Mouse (Mus musculus) lung, embryonic 15.5 days (tissue): ENCODE measurements around the gene Zswim8. TPM values are rescaled to one million over a fixed set of nuclear protein-coding genes. Genes with fewer than 3 reads are reported as not detected.
A peak's percentile ranks its signal among the peaks of the same experiment; 100 is the strongest.

Experiments
- ATAC-seq: fragments of 200-750 bp; cut with Nextera tagmentation; 2 replicates; pipeline ENCODE4 v1.8.0; 2017; ENCODE audit warnings: moderate number of reproducible peaks, borderline replicate concordance; ENCODE audit not compliant: low FRiP score, low TSS enrichment; ENCODE audit errors: extremely low read depth
- H3K27ac ChIP-seq: fragments of 300-500 bp; sonication (generic); 2 replicates; pipeline ENCODE4 v1.5.1; 2015; ENCODE audit warnings: moderate library complexity, mild to moderate bottlenecking, inconsistent platforms
- H3K27me3 ChIP-seq: fragments of 300-500 bp; sonication (generic); 2 replicates; pipeline ENCODE4 v1.6.1; 2015; ENCODE audit warnings: inconsistent platforms
- H3K36me3 ChIP-seq: fragments of 300-500 bp; sonication (generic); 2 replicates; pipeline ENCODE4 v1.6.1; 2015; ENCODE audit warnings: inconsistent platforms
- H3K4me1 ChIP-seq: fragments of 300-500 bp; sonication (generic); 2 replicates; pipeline ENCODE4 v1.6.1; 2015; ENCODE audit warnings: inconsistent platforms
- H3K4me2 ChIP-seq: fragments of 300-500 bp; sonication (generic); 2 replicates; pipeline ENCODE4 v1.6.1; 2015; ENCODE audit warnings: inconsistent platforms, mild to moderate bottlenecking, moderate library complexity
- H3K4me3 ChIP-seq: fragments of 300-500 bp; sonication (generic); 2 replicates; pipeline ENCODE4 v1.5.1; 2015; ENCODE audit warnings: mild to moderate bottlenecking, inconsistent platforms
- H3K9ac ChIP-seq: fragments of 300-500 bp; sonication (generic); 2 replicates; pipeline ENCODE4 v1.6.1; 2015; ENCODE audit warnings: inconsistent platforms
- H3K9me3 ChIP-seq: fragments of 300-500 bp; sonication (generic); 2 replicates; pipeline ENCODE4 v1.6.1; 2016; ENCODE audit warnings: inconsistent platforms
- WGBS: fragments of 180-500 bp; shearing (Covaris S2); methylation state at CpG from one replicate; pipeline ENCODE4 v1.1.7; 2015; 5-methylcytosine and 5-hydroxymethylcytosine counted together
- microRNA-seq: library from miRNA; unstranded; fragments of <30 nt; microRNA quantifications from one replicate; pipeline ENCODE4, GENCODE M21; 2016
- polyA plus RNA-seq: library from polyadenylated mRNA; unstranded; fragments of >200 nt; fragmentation: Nextera tagmentation; extraction: Ambion mirVana; gene quantifications from 2 replicates; pipeline ENCODE4 v1.2.1, GENCODE M21; 2015

Gene Zswim8
- polyA plus RNA-seq, 1 experiment from 2014 or later: 30.7 TPM

DNA sequence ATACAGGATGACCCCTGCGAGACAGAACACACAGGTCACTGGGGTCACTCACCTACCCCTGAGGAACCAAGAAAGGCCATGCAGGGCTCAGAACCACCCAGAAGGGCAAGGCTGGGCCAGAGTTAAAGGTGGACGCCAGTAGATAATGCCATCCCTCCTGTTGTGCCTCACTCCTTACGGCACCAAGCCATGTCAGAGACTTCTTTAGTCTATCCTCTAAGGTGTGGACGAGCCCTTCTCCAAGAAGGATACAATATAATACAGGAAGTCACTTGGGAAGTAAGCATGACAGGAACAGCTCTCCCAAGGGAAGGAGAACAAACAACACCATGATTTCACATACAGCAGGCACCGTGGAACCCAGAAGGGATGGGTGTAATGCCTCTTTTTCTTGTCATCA, 57.6 kb downstream of the Zswim8 start:
- Histone ChIP-seq H3K4me3 (no peak overlapping the region), H3K4me2 (no peak overlapping the region), H3K27me3 (no peaks in the 10 kb centered on the region), H3K27ac (no peak overlapping the region), H3K36me3 (peaks cover 58% of the 10 kb centered on the region), H3K4me1 (peaks cover 11% of the 10 kb centered on the region), H3K9me3 (no peaks in the 10 kb centered on the region), H3K9ac (no peak overlapping the region)
- ATAC-seq: no peak
- 82% methylated on average over 5 of the region's 5 CpGs for WGBS

DNA sequence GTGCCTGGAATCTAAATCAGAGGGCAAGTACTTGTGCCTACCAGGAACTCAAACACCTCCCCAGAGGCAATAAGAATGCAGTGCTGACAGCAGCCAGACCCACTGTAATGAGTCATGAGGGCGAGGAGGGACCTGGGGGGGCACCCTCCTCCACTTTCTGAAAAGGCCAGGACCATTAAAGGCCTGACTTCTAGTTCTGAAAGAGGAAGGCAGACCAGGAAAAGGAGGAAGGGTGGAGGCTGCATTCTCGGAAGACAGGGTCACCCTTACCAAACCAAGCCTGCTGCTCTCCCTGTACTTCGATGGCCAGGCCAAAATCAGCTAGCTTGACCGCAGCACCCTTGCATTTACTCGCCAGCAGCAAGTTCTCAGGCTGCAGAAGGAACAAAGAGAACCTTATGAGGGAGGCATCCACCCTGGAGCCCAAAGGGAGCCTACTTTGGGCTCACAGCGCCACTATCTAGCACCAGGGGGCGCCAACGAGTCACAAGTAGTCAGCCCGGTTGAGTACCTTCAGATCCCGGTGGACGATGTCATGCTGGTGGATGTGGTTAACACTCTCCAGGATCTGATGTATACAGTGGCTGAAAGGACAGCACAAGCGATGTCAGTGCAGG, 58.4 kb downstream of the Zswim8 start:
- Histone ChIP-seq H3K27me3 (no peaks in the 10 kb centered on the region), H3K36me3 (peaks cover 57% of the 10 kb centered on the region), H3K4me3 (no peak overlapping the region), H3K27ac (peak overlapping the region; percentile 16; the same call in 1 of the 2 replicates), H3K4me2 (no peak overlapping the region), H3K4me1 (peaks cover 11% of the 10 kb centered on the region), H3K9ac (no peak overlapping the region), H3K9me3 (no peaks in the 10 kb centered on the region)
- no peak for ATAC-seq
- WGBS: 29% methylated on average over 12 of the region's 12 CpGs

DNA sequence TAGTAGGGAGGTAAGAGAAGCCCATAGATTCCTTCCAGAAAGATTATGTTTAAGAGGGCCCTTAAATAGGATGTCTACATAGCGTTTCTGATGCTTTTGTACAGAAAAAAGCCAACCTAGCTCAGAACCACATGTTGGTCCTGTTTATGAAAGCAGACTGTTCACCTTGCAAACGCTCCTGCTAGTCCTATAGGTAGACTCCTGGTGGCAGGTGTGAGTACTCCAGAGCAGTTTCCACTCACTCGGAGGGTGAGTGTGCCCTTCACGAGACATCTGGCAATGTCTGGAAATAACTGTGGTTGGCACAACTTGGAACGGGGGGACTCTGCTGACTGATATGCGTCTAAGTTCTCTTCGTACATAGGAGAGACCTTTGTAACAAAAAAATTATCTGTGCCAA, 60.6 kb downstream of the Zswim8 start:
- H3K27me3 ChIP-seq: no peaks in the 10 kb centered on the region
- H3K4me3 ChIP-seq: no peak overlapping the region
- H3K27ac ChIP-seq: peak overlapping the region; percentile 82
- no peak overlapping the region for H3K4me2 ChIP-seq
- WGBS: 65% methylated on average over 7 of the region's 7 CpGs
- peaks cover 42% of the 10 kb centered on the region for H3K36me3 ChIP-seq
- peaks cover 20% of the 10 kb centered on the region for H3K4me1 ChIP-seq
- H3K9ac ChIP-seq: no peak overlapping the region
- no peaks in the 10 kb centered on the region for H3K9me3 ChIP-seq
- no peak for ATAC-seq

DNA sequence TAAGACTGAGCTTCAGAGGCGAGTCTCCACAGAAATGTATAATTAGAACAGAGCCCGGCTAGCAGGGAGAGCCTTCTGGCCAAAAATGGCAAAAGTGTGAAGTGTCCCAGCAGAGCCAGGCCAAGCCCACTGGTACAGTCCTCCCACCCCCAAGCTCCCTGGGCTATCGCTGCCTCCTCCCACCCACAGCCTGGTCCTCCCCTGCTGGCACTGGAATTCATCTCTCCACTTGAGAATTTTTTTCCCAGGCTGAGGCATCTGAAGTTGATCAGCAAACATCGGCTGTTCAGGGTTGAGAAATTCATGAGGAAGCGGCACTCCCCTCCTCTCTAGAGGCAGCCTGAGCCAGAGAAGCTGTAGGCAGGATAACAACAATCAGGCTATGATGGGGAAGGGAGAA, 61.2 kb downstream of the Zswim8 start:
- 40% methylated on average over 5 of the region's 5 CpGs for WGBS
- peak; percentile 85 for ATAC-seq
- Histone ChIP-seq H3K27me3 (no peaks in the 10 kb centered on the region), H3K9me3 (no peaks in the 10 kb centered on the region), H3K4me1 (peaks cover 26% of the 10 kb centered on the region), H3K4me3 (no peak overlapping the region), H3K27ac (peak overlapping the region; percentile 82), H3K36me3 (peaks cover 36% of the 10 kb centered on the region), H3K4me2 (no peak overlapping the region), H3K9ac (no peak overlapping the region)

DNA sequence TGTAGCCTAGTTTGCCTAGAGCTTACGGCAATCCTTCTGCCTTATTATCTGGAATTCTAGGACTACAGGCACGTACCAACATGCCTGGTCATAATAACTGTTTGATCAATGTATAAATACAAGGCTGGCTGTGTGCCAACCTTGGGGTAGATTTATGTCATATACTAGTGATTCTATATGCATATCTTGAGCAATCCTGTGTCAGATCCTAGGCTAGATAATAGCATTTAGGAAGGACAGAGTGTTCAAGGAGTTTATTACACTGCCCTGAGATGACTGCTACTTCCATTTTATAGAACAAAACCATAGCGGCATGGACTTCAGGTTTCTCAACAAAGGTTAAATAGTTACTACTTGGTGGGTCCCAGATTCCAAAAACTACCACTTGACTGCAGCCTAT, 64.6 kb downstream of the Zswim8 start:
- Histone ChIP-seq H3K27ac (no peak overlapping the region), H3K36me3 (peaks cover 16% of the 10 kb centered on the region), H3K4me1 (peaks cover 29% of the 10 kb centered on the region), H3K4me2 (no peak overlapping the region), H3K9ac (no peak overlapping the region), H3K9me3 (no peaks in the 10 kb centered on the region), H3K27me3 (no peaks in the 10 kb centered on the region), H3K4me3 (no peak overlapping the region)
- no peak for ATAC-seq
- 65% methylated on average over 3 of the region's 3 CpGs for WGBS

DNA sequence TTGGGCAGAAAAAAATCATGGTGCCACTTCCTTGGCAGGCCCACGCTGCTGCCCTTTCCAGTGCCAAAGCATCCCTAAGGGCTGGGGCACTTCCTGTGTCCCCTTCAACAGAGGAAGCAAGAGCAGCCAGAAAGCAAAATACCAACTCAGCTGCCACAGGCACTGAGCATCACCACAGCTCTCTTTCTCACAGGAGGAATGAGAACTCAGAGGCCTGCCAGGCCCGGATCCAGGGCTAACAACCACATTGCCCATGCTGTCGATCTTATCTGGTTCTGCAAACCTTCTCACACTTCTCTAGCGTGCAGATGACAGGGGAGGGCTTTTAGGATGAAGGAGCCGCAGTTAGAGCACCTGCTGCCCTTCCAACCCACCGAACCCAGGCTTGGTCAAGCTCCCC, 65.5 kb downstream of the Zswim8 start:
- Histone ChIP-seq H3K9ac (no peak overlapping the region), H3K4me1 (peaks cover 29% of the 10 kb centered on the region), H3K4me3 (no peak overlapping the region), H3K27ac (no peak overlapping the region), H3K27me3 (no peaks in the 10 kb centered on the region), H3K9me3 (no peaks in the 10 kb centered on the region), H3K4me2 (no peak overlapping the region), H3K36me3 (peaks cover 14% of the 10 kb centered on the region)
- 54% methylated on average over 6 of the region's 6 CpGs for WGBS
- ATAC-seq: no peak

Small RNA genes within 50 kb of the gene (microRNA-seq; reads per million reads assigned to microRNA genes)
- gene Mir6946: not detected

Other genes starting within 250 kb of the Zswim8 start
- gene Anxa7, start 227.4 kb upstream of the Zswim8 start, polyA plus RNA-seq: 38.8 and 44.7 TPM in 2 replicates
- gene Mss51, start 210.7 kb upstream of the Zswim8 start, polyA plus RNA-seq: 0.50 and 0.82 TPM in 2 replicates
- 41.3 and 41.6 TPM in 2 replicates for gene Ppp3cb, start 161.0 kb upstream of the Zswim8 start, polyA plus RNA-seq
- gene Usp54, start 66.5 kb upstream of the Zswim8 start, polyA plus RNA-seq: 7.0 and 7.6 TPM in 2 replicates
- 0.37 and 0.82 TPM in 2 replicates for gene Myoz1, start 51.0 kb upstream of the Zswim8 start, polyA plus RNA-seq
- gene Synpo2l, start 39.2 kb upstream of the Zswim8 start, polyA plus RNA-seq: 3.8 and 5.8 TPM in 2 replicates
- gene Sec24c, start 33.2 kb upstream of the Zswim8 start, polyA plus RNA-seq: 88.2 and 92.8 TPM in 2 replicates
- gene Fut11, start 12.6 kb upstream of the Zswim8 start, polyA plus RNA-seq: 33.6 and 34.0 TPM in 2 replicates
- gene Chchd1, start 4.5 kb upstream of the Zswim8 start, polyA plus RNA-seq: 189 and 191 TPM in 2 replicates
- gene Ndst2, start 27.0 kb downstream of the Zswim8 start, polyA plus RNA-seq: 26.0 and 26.9 TPM in 2 replicates
- 40.8 and 41.2 TPM in 2 replicates for gene Camk2g, start 86.5 kb downstream of the Zswim8 start, polyA plus RNA-seq
- 0.86 and 1.2 TPM in 2 replicates for gene Plau, start 129.1 kb downstream of the Zswim8 start, polyA plus RNA-seq
- 60.2 and 62.7 TPM in 2 replicates for gene Vcl, start 221.8 kb downstream of the Zswim8 start, polyA plus RNA-seq